Mouse (Mus musculus): ENCODE data around the gene Fnbp1. TPM values are rescaled to one million over a fixed set of nuclear protein-coding genes. Genes with fewer than 3 reads are reported as not detected.

Fnbp1 gene
- polyA plus RNA-seq, 1 experiment from 2014 or later: 17.3 TPM

DNA sequence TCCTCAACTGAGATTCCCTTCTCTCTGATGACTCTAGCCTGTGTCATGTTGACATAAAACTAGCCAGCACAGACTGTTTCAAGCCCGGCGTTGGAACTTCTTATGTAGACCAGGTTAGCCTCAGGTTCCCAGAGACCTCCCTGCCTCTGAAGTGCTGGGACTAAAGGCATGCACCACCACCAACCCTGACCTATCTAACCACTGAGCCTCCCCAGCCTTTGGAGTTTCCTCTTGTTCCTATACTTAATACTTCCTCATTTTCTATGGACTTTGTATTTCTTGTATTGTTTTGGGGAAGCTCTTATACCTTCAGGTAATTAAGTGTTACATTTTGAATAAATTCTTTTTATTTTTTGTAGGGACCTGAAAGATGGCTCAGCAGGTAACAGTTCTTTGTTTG, 27.6 kb downstream of the Fnbp1 start:
- no peaks in the 10 kb centered on the region for H3K27me3 ChIP-seq (ENCODE audit: control insufficient read depth, insufficient read depth, low read length)
- ATAC-seq (replicated peaks; ENCODE audit: low FRiP score) (no peak), DNase-seq (ENCODE audit: low spot score) (no peak)
- no peak overlapping the region for H3K27ac ChIP-seq (ENCODE audit: low read depth, low read length)
- H3K9me3 ChIP-seq (ENCODE audit: control insufficient read depth, low read length): no peaks in the 10 kb centered on the region
- no peak overlapping the region for H3K4me3 ChIP-seq (ENCODE audit: low read depth, low read length)
- 92% methylated on average over 2 of the region's 2 CpGs for WGBS
- no peak overlapping the region for H3K9ac ChIP-seq (ENCODE audit: low read length)
- H3K36me3 ChIP-seq (ENCODE audit: control insufficient read depth, insufficient read depth, low read length): no peaks in the 10 kb centered on the region
- H3K4me2 ChIP-seq (ENCODE audit: low read depth, low read length, severe bottlenecking): no peak overlapping the region
- no peaks in the 10 kb centered on the region for H3K4me1 ChIP-seq (replicated peaks; ENCODE audit: control insufficient read depth, insufficient read depth, low read length)

GRCm38 (mm10) chr2:31111685-31112084, 30.1 kb downstream of the Fnbp1 start:
- 91% methylated on average over 6 of the region's 6 CpGs for WGBS

GRCm38 (mm10) chr2:31109960-31110548, 31.8 kb downstream of the Fnbp1 start:
- DNase-seq (ENCODE audit: low spot score) (no peak), ATAC-seq (replicated peaks; ENCODE audit: low FRiP score) (no peak)
- WGBS: 78% methylated on average over 12 of the region's 12 CpGs
- Histone ChIP-seq H3K36me3 (ENCODE audit: control insufficient read depth, insufficient read depth, low read length) (no peaks in the 10 kb centered on the region), H3K4me3 (ENCODE audit: low read depth, low read length) (no peak overlapping the region), H3K4me2 (ENCODE audit: low read depth, low read length, severe bottlenecking) (no peak overlapping the region), H3K4me1 (replicated peaks; ENCODE audit: control insufficient read depth, insufficient read depth, low read length) (no peaks in the 10 kb centered on the region), H3K9me3 (ENCODE audit: control insufficient read depth, low read length) (no peaks in the 10 kb centered on the region), H3K27me3 (ENCODE audit: control insufficient read depth, insufficient read depth, low read length) (no peaks in the 10 kb centered on the region), H3K9ac (ENCODE audit: low read length) (no peak overlapping the region), H3K27ac (ENCODE audit: low read depth, low read length) (no peak overlapping the region)

More at GRCm38 (mm10) chr2:31111685-31112084, 30.1 kb downstream of the Fnbp1 start:
- ATAC-seq (replicated peaks; ENCODE audit: low FRiP score) (no peak), DNase-seq (ENCODE audit: low spot score) (no peak)
- no peaks in the 10 kb centered on the region for H3K4me1 ChIP-seq (replicated peaks; ENCODE audit: control insufficient read depth, insufficient read depth, low read length)
- H3K9me3 ChIP-seq (ENCODE audit: control insufficient read depth, low read length): no peaks in the 10 kb centered on the region
- no peaks in the 10 kb centered on the region for H3K27me3 ChIP-seq (ENCODE audit: control insufficient read depth, insufficient read depth, low read length)
- no peak overlapping the region for H3K4me3 ChIP-seq (ENCODE audit: low read depth, low read length)
- no peak overlapping the region for H3K4me2 ChIP-seq (ENCODE audit: low read depth, low read length, severe bottlenecking)
- H3K27ac ChIP-seq (ENCODE audit: low read depth, low read length): no peak overlapping the region
- no peaks in the 10 kb centered on the region for H3K36me3 ChIP-seq (ENCODE audit: control insufficient read depth, insufficient read depth, low read length)
- no peak overlapping the region for H3K9ac ChIP-seq (ENCODE audit: low read length)

- no peak overlapping the region for H3K9ac ChIP-seq (ENCODE audit: low read length)
- no peaks in the 10 kb centered on the region for H3K9me3 ChIP-seq (ENCODE audit: control insufficient read depth, low read length)
- DNase-seq (ENCODE audit: low spot score) (no peak), ATAC-seq (replicated peaks; ENCODE audit: low FRiP score) (no peak)
- H3K4me3 ChIP-seq (ENCODE audit: low read depth, low read length): no peak overlapping the region
- H3K4me1 ChIP-seq (replicated peaks; ENCODE audit: control insufficient read depth, insufficient read depth, low read length): no peaks in the 10 kb centered on the region
- WGBS: 83% methylated on average over 6 of the region's 6 CpGs
- H3K36me3 ChIP-seq (ENCODE audit: control insufficient read depth, insufficient read depth, low read length): no peaks in the 10 kb centered on the region
- H3K27me3 ChIP-seq (ENCODE audit: control insufficient read depth, insufficient read depth, low read length): no peaks in the 10 kb centered on the region
- no peak overlapping the region for H3K27ac ChIP-seq (ENCODE audit: low read depth, low read length)
- no peak overlapping the region for H3K4me2 ChIP-seq (ENCODE audit: low read depth, low read length, severe bottlenecking)
These were observed 33.6 kb downstream of the Fnbp1 start for GRCm38 (mm10) chr2:31108186-31108585.

DNA sequence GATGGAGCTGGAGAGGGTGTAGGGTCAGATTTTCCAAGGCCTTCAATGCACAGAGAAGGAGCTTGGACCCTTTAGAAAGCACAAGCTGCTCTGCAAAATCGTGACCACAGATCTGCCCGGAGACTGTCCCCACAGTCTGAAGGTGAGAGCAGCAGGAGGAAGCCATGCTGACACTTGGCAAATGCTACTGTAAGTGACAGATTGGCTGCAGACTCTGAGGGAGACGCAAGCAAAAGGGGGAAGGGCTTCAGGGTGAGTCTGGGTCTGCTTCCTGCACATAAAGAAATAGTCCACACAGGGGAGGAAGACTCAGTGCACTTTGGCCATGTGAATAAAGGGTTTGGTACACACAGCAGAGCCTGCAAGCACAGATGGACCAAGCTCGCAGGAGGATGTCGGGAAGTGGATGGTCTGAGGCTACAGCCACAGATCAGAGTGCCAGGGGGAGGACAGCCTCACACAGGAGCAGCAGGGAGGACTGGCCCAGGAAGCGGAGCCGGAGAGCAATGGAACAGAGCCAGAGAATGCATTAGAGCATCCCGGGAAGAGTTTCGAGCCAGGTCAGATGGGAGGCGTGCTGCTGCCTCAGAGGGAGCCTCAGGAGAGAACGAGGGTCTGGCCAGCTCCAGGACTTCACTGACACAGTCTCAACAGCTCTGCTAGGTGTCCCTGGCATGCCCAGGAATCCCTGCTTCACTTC, 35.0 kb downstream of the Fnbp1 start:
- WGBS: 66% methylated on average over 11 of the region's 11 CpGs
- H3K9me3 ChIP-seq (ENCODE audit: control insufficient read depth, low read length): no peaks in the 10 kb centered on the region
- no peak for DNase-seq (ENCODE audit: low spot score)
- H3K27me3 ChIP-seq (ENCODE audit: control insufficient read depth, insufficient read depth, low read length): no peaks in the 10 kb centered on the region
- H3K4me3 ChIP-seq (ENCODE audit: low read depth, low read length): no peak overlapping the region
- H3K4me2 ChIP-seq (ENCODE audit: low read depth, low read length, severe bottlenecking): no peak overlapping the region
- no peak for ATAC-seq (replicated peaks; ENCODE audit: low FRiP score)
- H3K27ac ChIP-seq (ENCODE audit: low read depth, low read length): no peak overlapping the region
- H3K36me3 ChIP-seq (ENCODE audit: control insufficient read depth, insufficient read depth, low read length): no peaks in the 10 kb centered on the region
- H3K4me1 ChIP-seq (replicated peaks; ENCODE audit: control insufficient read depth, insufficient read depth, low read length): no peaks in the 10 kb centered on the region
- H3K9ac ChIP-seq (ENCODE audit: low read length): no peak overlapping the region

GRCm38 (mm10) chr2:31106004-31106403, 35.8 kb downstream of the Fnbp1 start:
- Histone ChIP-seq H3K27me3 (ENCODE audit: control insufficient read depth, insufficient read depth, low read length) (no peaks in the 10 kb centered on the region), H3K9me3 (ENCODE audit: control insufficient read depth, low read length) (no peaks in the 10 kb centered on the region), H3K27ac (ENCODE audit: low read depth, low read length) (no peak overlapping the region), H3K4me2 (ENCODE audit: low read depth, low read length, severe bottlenecking) (no peak overlapping the region), H3K4me1 (replicated peaks; ENCODE audit: control insufficient read depth, insufficient read depth, low read length) (no peaks in the 10 kb centered on the region), H3K4me3 (ENCODE audit: low read depth, low read length) (no peak overlapping the region), H3K9ac (ENCODE audit: low read length) (no peak overlapping the region), H3K36me3 (ENCODE audit: control insufficient read depth, insufficient read depth, low read length) (no peaks in the 10 kb centered on the region)
- DNase-seq (ENCODE audit: low spot score) (no peak), ATAC-seq (replicated peaks; ENCODE audit: low FRiP score) (no peak)
- WGBS: 93% methylated on average over 3 of the region's 3 CpGs

DNA sequence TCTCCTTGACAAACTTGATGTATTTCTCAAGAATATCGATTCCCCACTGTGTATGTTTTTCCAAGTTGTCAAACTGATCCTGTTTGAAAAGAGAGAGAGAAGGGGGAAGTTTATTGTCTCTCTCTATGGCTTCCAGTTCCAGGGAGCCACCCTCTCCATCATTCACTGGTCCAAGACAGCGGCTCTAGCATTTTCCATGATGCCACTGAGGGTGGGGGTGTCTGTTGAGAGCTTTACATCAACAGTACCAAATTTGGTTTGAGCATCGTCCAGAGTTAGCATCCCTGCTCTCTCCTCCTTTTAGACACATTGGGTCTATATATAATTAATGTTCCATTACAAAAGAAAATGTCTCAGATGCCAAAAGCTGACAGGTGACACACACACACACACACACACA, 36.5 kb downstream of the Fnbp1 start:
- Histone ChIP-seq H3K9ac (ENCODE audit: low read length) (no peak overlapping the region), H3K27me3 (ENCODE audit: control insufficient read depth, insufficient read depth, low read length) (no peaks in the 10 kb centered on the region), H3K27ac (ENCODE audit: low read depth, low read length) (no peak overlapping the region), H3K36me3 (ENCODE audit: control insufficient read depth, insufficient read depth, low read length) (no peaks in the 10 kb centered on the region; the same call in 1 of the 2 replicates), H3K4me2 (ENCODE audit: low read depth, low read length, severe bottlenecking) (no peak overlapping the region), H3K4me1 (replicated peaks; ENCODE audit: control insufficient read depth, insufficient read depth, low read length) (no peaks in the 10 kb centered on the region), H3K4me3 (ENCODE audit: low read depth, low read length) (no peak overlapping the region), H3K9me3 (ENCODE audit: control insufficient read depth, low read length) (no peaks in the 10 kb centered on the region)
- WGBS: 70% methylated on average over 3 of the region's 3 CpGs
- DNase-seq (ENCODE audit: low spot score) (no peak), ATAC-seq (replicated peaks; ENCODE audit: low FRiP score) (no peak)

DNA sequence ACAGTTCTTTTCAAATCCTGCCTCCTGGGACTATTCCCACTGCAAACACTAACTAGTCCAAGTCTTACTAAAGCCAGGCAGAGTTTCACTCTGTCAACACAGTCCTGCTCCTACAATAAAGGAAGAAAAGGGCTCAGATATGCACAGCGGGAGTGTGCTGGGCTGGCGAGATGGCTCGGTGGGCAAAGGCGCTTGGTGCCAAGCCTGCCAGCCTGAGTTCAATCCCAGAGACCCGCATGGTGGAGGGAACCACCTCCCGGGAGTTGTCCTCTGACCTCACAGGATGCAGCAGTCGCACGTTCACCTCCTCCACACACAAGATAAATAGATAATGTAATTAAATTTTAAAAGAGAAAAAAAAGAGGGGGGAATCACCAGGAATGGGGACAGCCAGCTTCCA, 38.5 kb downstream of the Fnbp1 start:
- no peaks in the 10 kb centered on the region; the same call in 1 of the 2 replicates for H3K36me3 ChIP-seq (ENCODE audit: control insufficient read depth, insufficient read depth, low read length)
- H3K27ac ChIP-seq (ENCODE audit: low read depth, low read length): no peak overlapping the region
- no peaks in the 10 kb centered on the region for H3K27me3 ChIP-seq (ENCODE audit: control insufficient read depth, insufficient read depth, low read length)
- 87% methylated on average over 8 of the region's 8 CpGs for WGBS
- H3K4me3 ChIP-seq (ENCODE audit: low read depth, low read length): no peak overlapping the region
- H3K4me2 ChIP-seq (ENCODE audit: low read depth, low read length, severe bottlenecking): no peak overlapping the region
- H3K9ac ChIP-seq (ENCODE audit: low read length): no peak overlapping the region
- no peak for ATAC-seq (replicated peaks; ENCODE audit: low FRiP score)
- H3K9me3 ChIP-seq (ENCODE audit: control insufficient read depth, low read length): no peaks in the 10 kb centered on the region
- no peak for DNase-seq (ENCODE audit: low spot score)
- no peaks in the 10 kb centered on the region for H3K4me1 ChIP-seq (replicated peaks; ENCODE audit: control insufficient read depth, insufficient read depth, low read length)

DNA sequence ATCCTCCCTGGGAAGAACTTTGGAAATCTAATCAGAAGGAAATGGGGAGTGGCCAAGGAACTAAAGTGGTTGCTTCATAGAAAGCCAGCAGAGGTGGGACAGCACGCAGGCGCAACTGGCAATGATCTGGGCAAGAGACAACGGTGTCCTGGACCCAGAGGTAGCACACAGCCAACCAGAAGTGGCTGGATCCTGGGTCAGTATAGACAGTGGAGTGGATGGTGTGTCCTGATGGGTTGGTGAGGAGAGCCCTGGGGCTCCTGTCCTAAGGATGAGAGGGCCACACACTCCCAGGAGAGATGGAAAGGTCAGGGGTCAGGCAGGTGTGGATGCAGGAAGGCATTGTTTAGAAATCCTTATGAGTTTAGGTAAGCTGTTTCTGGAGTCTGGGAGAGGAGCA, 40.5 kb downstream of the Fnbp1 start:
- 90% methylated on average over 3 of the region's 3 CpGs for WGBS
- H3K27me3 ChIP-seq (ENCODE audit: control insufficient read depth, insufficient read depth, low read length): no peaks in the 10 kb centered on the region
- H3K4me3 ChIP-seq (ENCODE audit: low read depth, low read length): no peak overlapping the region
- ATAC-seq (replicated peaks; ENCODE audit: low FRiP score) (no peak), DNase-seq (ENCODE audit: low spot score) (no peak)
- H3K9ac ChIP-seq (ENCODE audit: low read length): no peak overlapping the region
- H3K4me2 ChIP-seq (ENCODE audit: low read depth, low read length, severe bottlenecking): no peak overlapping the region
- H3K27ac ChIP-seq (ENCODE audit: low read depth, low read length): no peak overlapping the region
- no peaks in the 10 kb centered on the region for H3K4me1 ChIP-seq (replicated peaks; ENCODE audit: control insufficient read depth, insufficient read depth, low read length)
- no peaks in the 10 kb centered on the region for H3K9me3 ChIP-seq (ENCODE audit: control insufficient read depth, low read length)
- no peaks in the 10 kb centered on the region; the same call in 1 of the 2 replicates for H3K36me3 ChIP-seq (ENCODE audit: control insufficient read depth, insufficient read depth, low read length)

Measured in forebrain, embryonic 11.5 days (tissue).